Mouse (Mus musculus): ENCODE measurements around the gene Tgfbr3. TPM values are rescaled to one million over a fixed set of nuclear protein-coding genes. Genes with fewer than 3 reads are reported as not detected.

Gene Tgfbr3
- polyA plus RNA-seq, 1 experiment from 2014 or later: 14.9 TPM

DNA sequence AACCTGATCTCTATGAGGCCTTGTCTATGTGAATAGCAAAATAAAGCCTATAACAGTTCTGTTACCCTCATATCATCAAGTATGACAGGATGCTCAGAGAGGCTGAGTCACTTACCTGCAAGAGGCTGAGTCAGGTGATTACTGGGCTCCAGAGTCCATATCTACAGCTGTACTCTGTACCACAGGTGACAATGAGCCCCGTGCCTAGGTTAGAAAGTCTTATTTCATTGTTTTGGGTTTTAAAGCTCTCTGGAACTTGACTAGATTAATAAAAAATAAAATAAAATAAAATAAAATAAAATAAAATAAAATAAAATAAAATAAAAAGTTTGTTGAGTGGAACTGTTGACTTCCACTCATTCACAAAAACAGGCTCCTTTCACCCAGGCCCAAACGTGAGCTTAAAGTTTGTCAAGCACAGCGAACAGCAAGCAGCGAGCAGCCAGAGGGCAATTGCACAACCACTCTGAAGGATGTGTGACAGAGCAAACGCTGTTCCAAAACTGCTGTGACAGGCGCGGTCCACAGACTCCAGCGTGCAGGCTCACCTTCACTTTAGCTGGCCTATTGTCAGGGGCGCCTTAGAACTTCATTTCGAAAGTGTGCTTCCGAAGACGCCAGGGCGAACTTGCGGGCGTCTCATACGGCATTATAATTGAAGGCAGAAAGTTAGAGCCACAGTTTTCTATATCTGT is 6.5 kb upstream of the Tgfbr3 start:
- H3K27ac ChIP-seq (ENCODE audit: low read length): no peak overlapping the region
- no peaks in the 10 kb centered on the region for H3K27me3 ChIP-seq (replicated peaks; ENCODE audit: control insufficient read depth, insufficient read depth, low read length)
- no peaks in the 10 kb centered on the region for H3K9me3 ChIP-seq (ENCODE audit: control insufficient read depth, low read length)
- no peaks in the 10 kb centered on the region for H3K36me3 ChIP-seq (ENCODE audit: control insufficient read depth, insufficient read depth, low read length)
- ATAC-seq: peak; percentile 94
- H3K4me1 ChIP-seq (ENCODE audit: control insufficient read depth, insufficient read depth, low read length): peaks cover 8% of the 10 kb centered on the region
- no peak overlapping the region for H3K9ac ChIP-seq (ENCODE audit: low read depth, low read length)
- peak overlapping the region; percentile 26; the same call in 1 of the 2 replicates for H3K4me2 ChIP-seq (ENCODE audit: low read depth, low read length)
- no peak overlapping the region for H3K4me3 ChIP-seq (ENCODE audit: low read length)
- 64% methylated on average over 16 of the region's 16 CpGs for WGBS

DNA sequence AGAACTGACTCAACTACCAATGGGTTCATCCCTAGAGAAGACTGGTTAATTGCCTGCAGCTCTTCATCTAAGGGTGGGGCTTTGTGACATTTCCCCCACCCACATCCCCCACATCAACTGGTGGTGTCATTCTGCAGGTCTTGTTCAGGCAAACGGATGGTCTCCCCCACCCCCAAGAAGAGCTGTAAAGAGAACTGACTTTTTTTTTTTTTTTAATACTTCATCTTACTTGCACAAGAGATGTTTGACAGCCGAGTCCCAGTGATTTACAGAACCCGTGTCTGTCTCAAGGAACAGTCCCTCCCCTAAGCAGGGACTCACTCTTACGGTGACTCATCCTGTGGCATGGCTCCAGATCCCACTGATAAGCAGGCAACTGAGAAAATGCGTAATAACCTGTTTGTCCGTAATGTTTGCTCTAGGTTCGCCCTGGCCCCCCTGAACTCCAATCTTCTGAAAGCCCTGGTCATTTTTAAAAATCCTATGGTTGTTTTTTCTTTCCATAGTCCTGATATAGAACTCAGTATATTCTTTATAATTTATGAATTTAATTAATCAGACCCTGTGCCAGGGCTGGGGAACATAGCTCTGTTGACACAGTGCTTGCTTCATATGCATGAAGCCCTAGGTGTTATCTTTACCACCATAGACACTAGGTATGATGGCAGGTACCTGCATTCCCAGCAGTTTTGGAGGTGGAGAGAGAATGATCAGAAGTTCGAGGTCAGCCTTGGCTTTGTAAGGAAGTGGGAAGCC is 5.8 kb upstream of the Tgfbr3 start:
- Histone ChIP-seq H3K9ac (ENCODE audit: low read depth, low read length) (no peak overlapping the region), H3K27me3 (replicated peaks; ENCODE audit: control insufficient read depth, insufficient read depth, low read length) (no peaks in the 10 kb centered on the region), H3K4me2 (ENCODE audit: low read depth, low read length) (no peak overlapping the region), H3K27ac (ENCODE audit: low read length) (no peak overlapping the region), H3K4me3 (ENCODE audit: low read length) (no peak overlapping the region), H3K9me3 (ENCODE audit: control insufficient read depth, low read length) (no peaks in the 10 kb centered on the region), H3K4me1 (ENCODE audit: control insufficient read depth, insufficient read depth, low read length) (peaks cover 8% of the 10 kb centered on the region), H3K36me3 (ENCODE audit: control insufficient read depth, insufficient read depth, low read length) (no peaks in the 10 kb centered on the region)
- ATAC-seq: peak; percentile 77
- 38% methylated on average over 8 of the region's 8 CpGs for WGBS

DNA sequence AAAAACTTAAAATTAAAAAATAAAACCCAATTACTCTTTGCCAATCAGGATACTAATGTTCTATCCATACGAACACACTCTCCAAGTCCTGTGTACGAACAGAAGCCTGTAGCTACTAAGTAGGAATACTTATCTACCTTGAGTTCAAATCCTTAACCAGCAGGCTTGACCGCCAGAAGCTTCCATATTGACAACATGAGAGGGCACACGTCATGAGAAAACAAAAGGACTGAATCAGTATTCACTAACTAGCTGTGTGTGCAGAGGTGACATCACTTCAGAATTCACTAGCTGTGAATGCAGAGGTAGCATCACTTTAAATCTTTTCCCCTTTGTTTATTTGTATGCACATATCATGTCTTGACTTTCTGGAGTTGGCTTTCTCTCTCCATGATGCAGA is 4.6 kb upstream of the Tgfbr3 start:
- Histone ChIP-seq H3K27me3 (replicated peaks; ENCODE audit: control insufficient read depth, insufficient read depth, low read length) (no peaks in the 10 kb centered on the region), H3K36me3 (ENCODE audit: control insufficient read depth, insufficient read depth, low read length) (no peaks in the 10 kb centered on the region), H3K4me3 (ENCODE audit: low read length) (no peak overlapping the region), H3K4me2 (ENCODE audit: low read depth, low read length) (no peak overlapping the region), H3K4me1 (ENCODE audit: control insufficient read depth, insufficient read depth, low read length) (peaks cover 8% of the 10 kb centered on the region), H3K9ac (ENCODE audit: low read depth, low read length) (no peak overlapping the region), H3K9me3 (ENCODE audit: control insufficient read depth, low read length) (no peaks in the 10 kb centered on the region), H3K27ac (ENCODE audit: low read length) (no peak overlapping the region)
- no peak for ATAC-seq
- 92% methylated on average over 4 of the region's 4 CpGs for WGBS

DNA sequence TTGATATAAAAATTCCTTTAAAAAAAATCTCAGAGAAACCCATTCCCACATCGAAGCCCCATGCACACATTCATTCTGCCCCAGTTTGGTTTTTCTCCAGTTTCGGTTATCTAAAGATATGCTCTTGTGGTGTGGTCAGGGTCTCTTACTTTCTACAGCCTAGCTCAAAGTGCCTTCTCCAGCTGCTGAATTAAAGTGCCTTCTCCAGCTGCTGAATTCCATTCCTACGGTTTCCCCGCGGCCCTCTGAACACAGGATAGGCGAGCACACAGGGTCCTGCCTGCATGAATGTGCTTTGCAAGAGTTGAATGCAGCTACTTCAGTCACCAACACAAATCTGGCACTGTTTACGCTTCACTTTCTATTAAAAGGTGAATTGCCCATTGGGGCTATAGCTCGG is 557 bp upstream of the Tgfbr3 start:
- Histone ChIP-seq H3K4me3 (ENCODE audit: low read length) (peak overlapping the region; percentile 89; the same call in 1 of the 2 replicates), H3K27ac (ENCODE audit: low read length) (peak overlapping the region; percentile 39)
- 40% methylated on average over 8 of the region's 8 CpGs for WGBS

DNA sequence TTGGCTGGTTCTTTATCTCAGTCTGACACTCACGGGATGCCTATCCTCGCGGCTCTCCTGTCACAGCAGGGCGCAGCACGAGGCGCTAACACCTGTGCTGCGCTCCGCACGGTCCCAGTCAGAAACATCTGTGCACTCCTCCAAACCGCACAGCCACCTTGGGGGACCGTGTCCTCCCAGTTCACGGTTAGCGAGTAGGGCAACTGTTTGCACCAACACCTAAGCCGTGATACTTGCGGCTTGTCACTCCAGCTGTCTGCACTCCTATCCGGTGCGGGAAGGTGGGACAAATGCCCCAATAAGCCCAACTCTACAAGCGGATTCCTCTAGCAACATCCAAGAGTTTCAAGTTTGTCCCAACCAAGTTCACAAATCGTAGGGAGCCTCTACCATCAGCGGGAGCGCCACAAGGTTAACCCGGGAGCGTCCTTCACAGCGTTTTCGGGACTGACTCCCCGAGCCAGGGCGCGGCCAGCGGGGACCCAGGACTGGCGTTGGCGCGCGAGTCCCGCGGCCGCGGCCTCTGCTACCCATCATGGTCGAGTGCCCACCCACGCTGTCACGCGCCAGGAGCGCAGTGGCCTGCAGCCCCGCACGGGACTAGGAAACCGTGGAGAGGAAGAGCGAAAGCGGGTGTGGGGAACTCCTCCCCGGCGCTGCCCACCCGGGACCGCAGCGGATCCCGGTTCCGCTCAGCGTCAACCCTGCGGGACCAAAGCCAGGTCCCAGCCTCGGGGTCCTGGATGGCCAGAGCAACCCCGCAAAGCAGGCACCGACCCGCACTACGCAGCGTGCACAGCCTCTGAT is 799 bp downstream of the Tgfbr3 start:
- Histone ChIP-seq H3K9ac (ENCODE audit: low read depth, low read length) (peak overlapping the region; percentile 91), H3K4me2 (ENCODE audit: low read depth, low read length) (peak overlapping the region; percentile 94), H3K36me3 (ENCODE audit: control insufficient read depth, insufficient read depth, low read length) (no peaks in the 10 kb centered on the region), H3K4me3 (ENCODE audit: low read length) (peak overlapping the region; percentile 89), H3K4me1 (ENCODE audit: control insufficient read depth, insufficient read depth, low read length) (no peaks in the 10 kb centered on the region), H3K9me3 (ENCODE audit: control insufficient read depth, low read length) (no peaks in the 10 kb centered on the region), H3K27ac (ENCODE audit: low read length) (peak overlapping the region; percentile 91), H3K27me3 (replicated peaks; ENCODE audit: control insufficient read depth, insufficient read depth, low read length) (no peaks in the 10 kb centered on the region)
- peak; percentile 27 for ATAC-seq
- 1% methylated on average over 62 of the region's 62 CpGs for WGBS

More for the DNA sequence above, 557 bp upstream of the Tgfbr3 start:
- no peak for ATAC-seq
- H3K4me1 ChIP-seq (ENCODE audit: control insufficient read depth, insufficient read depth, low read length): no peaks in the 10 kb centered on the region
- no peaks in the 10 kb centered on the region for H3K9me3 ChIP-seq (ENCODE audit: control insufficient read depth, low read length)
- no peaks in the 10 kb centered on the region for H3K36me3 ChIP-seq (ENCODE audit: control insufficient read depth, insufficient read depth, low read length)
- peak overlapping the region; percentile 94 for H3K4me2 ChIP-seq (ENCODE audit: low read depth, low read length)
- H3K9ac ChIP-seq (ENCODE audit: low read depth, low read length): peak overlapping the region; percentile 91; the same call in 1 of the 2 replicates
- H3K27me3 ChIP-seq (replicated peaks; ENCODE audit: control insufficient read depth, insufficient read depth, low read length): no peaks in the 10 kb centered on the region

DNA sequence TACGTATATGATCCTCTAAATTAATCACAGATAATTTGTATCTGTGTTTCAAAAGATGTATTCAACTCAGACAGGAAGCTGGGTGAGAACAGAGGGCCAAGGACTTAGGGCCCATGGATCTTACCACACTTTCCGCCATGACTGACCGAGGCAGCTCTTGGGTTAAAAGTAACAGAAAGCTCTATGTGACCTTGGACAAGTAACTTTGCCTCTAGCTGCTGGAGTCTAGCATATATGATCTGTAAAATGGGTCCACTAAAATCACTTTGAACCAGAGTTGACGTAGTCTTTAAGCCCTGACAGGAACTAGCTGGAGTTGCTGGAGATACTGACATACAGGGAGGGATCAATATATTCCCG is 1.5 kb downstream of the Tgfbr3 start:
- Histone ChIP-seq H3K27ac (ENCODE audit: low read length) (no peak overlapping the region; the same call in 1 of the 2 replicates), H3K4me2 (ENCODE audit: low read depth, low read length) (peak overlapping the region; percentile 94), H3K9ac (ENCODE audit: low read depth, low read length) (peak overlapping the region; percentile 91; the same call in 1 of the 2 replicates), H3K36me3 (ENCODE audit: control insufficient read depth, insufficient read depth, low read length) (no peaks in the 10 kb centered on the region), H3K9me3 (ENCODE audit: control insufficient read depth, low read length) (no peaks in the 10 kb centered on the region), H3K4me1 (ENCODE audit: control insufficient read depth, insufficient read depth, low read length) (no peaks in the 10 kb centered on the region), H3K27me3 (replicated peaks; ENCODE audit: control insufficient read depth, insufficient read depth, low read length) (no peaks in the 10 kb centered on the region), H3K4me3 (ENCODE audit: low read length) (peak overlapping the region; percentile 89)
- no peak for ATAC-seq
- 40% methylated on average over 5 of the region's 5 CpGs for WGBS

DNA sequence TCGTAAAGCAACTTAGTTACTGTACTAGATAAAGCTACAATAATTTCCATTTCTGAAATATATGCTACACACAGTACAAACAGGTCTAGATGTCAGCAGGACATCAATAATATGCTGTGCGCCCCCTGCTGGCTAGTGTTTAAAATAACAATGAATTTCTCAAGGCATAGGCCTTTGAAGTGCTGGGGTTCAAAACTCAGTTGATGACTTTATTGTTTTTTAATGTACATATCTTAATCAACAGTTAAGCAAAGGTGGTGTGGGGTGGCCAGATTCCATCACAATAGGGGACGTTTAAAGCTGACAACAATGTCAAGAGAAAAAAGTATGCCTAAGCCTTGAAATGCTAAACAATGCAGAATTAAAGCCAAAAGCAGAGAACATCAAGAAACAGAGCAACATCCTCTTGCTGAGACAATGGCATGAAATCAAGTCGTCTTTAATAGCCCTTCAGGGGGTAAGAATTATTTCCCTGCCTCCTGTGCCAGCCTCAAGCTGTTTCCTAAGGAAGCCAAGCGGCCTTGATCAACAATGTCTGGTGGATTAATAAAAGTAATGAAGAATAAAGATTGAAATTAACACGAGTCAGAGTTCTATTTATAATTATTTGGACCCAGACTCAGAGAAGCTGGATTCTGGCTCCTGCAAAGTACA is 2.0 kb downstream of the Tgfbr3 start:
- no peaks in the 10 kb centered on the region for H3K4me1 ChIP-seq (ENCODE audit: control insufficient read depth, insufficient read depth, low read length)

DNA sequence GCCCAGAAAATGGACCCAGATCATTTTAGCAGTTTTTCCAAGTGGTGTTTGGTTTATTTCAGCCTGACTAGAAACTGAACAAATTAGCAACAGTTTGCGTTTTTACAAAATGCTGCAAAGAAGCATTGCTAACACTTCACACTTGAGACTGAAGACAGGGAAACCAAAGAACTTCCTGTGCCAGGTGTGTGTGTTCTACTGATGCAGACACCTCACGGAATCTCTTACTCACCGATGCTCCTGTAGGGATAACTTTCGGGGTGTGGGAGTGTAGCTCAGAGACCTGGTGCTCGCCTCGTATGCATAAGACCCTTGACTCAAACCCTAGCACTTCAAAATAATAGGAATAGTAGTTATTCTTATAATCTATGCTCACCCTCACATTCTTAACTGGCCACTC is 3.9 kb downstream of the Tgfbr3 start:
- Histone ChIP-seq H3K27me3 (replicated peaks; ENCODE audit: control insufficient read depth, insufficient read depth, low read length) (no peaks in the 10 kb centered on the region), H3K4me3 (ENCODE audit: low read length) (no peak overlapping the region), H3K9me3 (ENCODE audit: control insufficient read depth, low read length) (no peaks in the 10 kb centered on the region), H3K4me1 (ENCODE audit: control insufficient read depth, insufficient read depth, low read length) (no peaks in the 10 kb centered on the region), H3K9ac (ENCODE audit: low read depth, low read length) (no peak overlapping the region), H3K4me2 (ENCODE audit: low read depth, low read length) (no peak overlapping the region), H3K36me3 (ENCODE audit: control insufficient read depth, insufficient read depth, low read length) (no peaks in the 10 kb centered on the region), H3K27ac (ENCODE audit: low read length) (no peak overlapping the region)
- 74% methylated on average over 6 of the region's 6 CpGs for WGBS
- ATAC-seq: no peak

More for the DNA sequence above, 2.0 kb downstream of the Tgfbr3 start:
- peak overlapping the region; percentile 94 for H3K4me2 ChIP-seq (ENCODE audit: low read depth, low read length)
- no peak for ATAC-seq
- H3K27me3 ChIP-seq (replicated peaks; ENCODE audit: control insufficient read depth, insufficient read depth, low read length): no peaks in the 10 kb centered on the region
- peak overlapping the region; percentile 89 for H3K4me3 ChIP-seq (ENCODE audit: low read length)
- H3K27ac ChIP-seq (ENCODE audit: low read length): no peak overlapping the region
- WGBS: 21% methylated on average over 6 of the region's 6 CpGs
- H3K9me3 ChIP-seq (ENCODE audit: control insufficient read depth, low read length): no peaks in the 10 kb centered on the region
- H3K9ac ChIP-seq (ENCODE audit: low read depth, low read length): no peak overlapping the region
- no peaks in the 10 kb centered on the region for H3K36me3 ChIP-seq (ENCODE audit: control insufficient read depth, insufficient read depth, low read length)
